Mouse (Mus musculus) midbrain, embryonic 14.5 days (tissue): ENCODE data around the gene Abhd2. TPM values are rescaled to one million over a fixed set of nuclear protein-coding genes. Genes with fewer than 3 reads are reported as not detected.

Experiments used
- ATAC-seq: fragments of 200-750 bp; cut with Nextera tagmentation; 2 replicates; pipeline ENCODE4 v1.8.0; 2017; ENCODE audit warnings: moderate number of reproducible peaks, moderate library complexity; ENCODE audit not compliant: low FRiP score, low TSS enrichment
- DNase-seq: peaks from one replicate; pipeline ENCODE4 v3.0.0-alpha.2; 2015
- H3K27ac ChIP-seq: fragments of 300-500 bp; sonication (generic); replicated peaks from 2 replicates; pipeline ENCODE4 v1.5.1; 2014; ENCODE audit warnings: mild to moderate bottlenecking, low read depth, low read length, moderate library complexity
- H3K27me3 ChIP-seq: fragments of 300-500 bp; sonication (generic); 2 replicates; pipeline ENCODE4 v1.6.1; 2014; ENCODE audit warnings: low read length, control low read depth, mixed read lengths; ENCODE audit not compliant: control insufficient read depth, insufficient read depth
- H3K36me3 ChIP-seq: fragments of 300-500 bp; sonication (generic); 2 replicates; pipeline ENCODE4 v1.6.1; 2014; ENCODE audit warnings: low read length, control low read depth; ENCODE audit not compliant: control insufficient read depth, insufficient read depth
- H3K4me1 ChIP-seq: fragments of 300-500 bp; sonication (generic); 2 replicates; pipeline ENCODE4 v1.6.1; 2014; ENCODE audit warnings: mild to moderate bottlenecking, antibody characterized with exemption, low read length, control low read depth; ENCODE audit not compliant: control insufficient read depth, insufficient read depth
- H3K4me2 ChIP-seq: fragments of 300-500 bp; sonication (generic); 2 replicates; pipeline ENCODE4 v1.6.1; 2014; ENCODE audit warnings: mild to moderate bottlenecking, low read length, moderate library complexity
- H3K4me3 ChIP-seq: fragments of 300-500 bp; sonication (generic); replicated peaks from 2 replicates; pipeline ENCODE4 v1.5.1; 2014; ENCODE audit warnings: low read depth, low read length
- H3K9ac ChIP-seq: fragments of 300-500 bp; sonication (generic); replicated peaks from 2 replicates; pipeline ENCODE4 v1.6.1; 2014; ENCODE audit warnings: mild to moderate bottlenecking, low read length, moderate library complexity
- H3K9me3 ChIP-seq: fragments of 300-500 bp; sonication (generic); 2 replicates; pipeline ENCODE4 v1.6.1; 2016; ENCODE audit warnings: low read length, control low read depth, mixed read lengths; ENCODE audit not compliant: control insufficient read depth
- WGBS: fragments of 180-500 bp; shearing (Covaris S2); extraction: QIAGEN DNeasy Blood & Tissue Kit; methylation state at CpG from one replicate; pipeline ENCODE4 v1.1.7; 2014; 5-methylcytosine and 5-hydroxymethylcytosine counted together
- polyA plus RNA-seq: library from polyadenylated mRNA; unstranded; fragments of >200 nt; fragmentation: Nextera tagmentation; extraction: Ambion mirVana; gene quantifications from 2 replicates; pipeline ENCODE4 v1.2.1, GENCODE M21; 2014

Gene Abhd2
- polyA plus RNA-seq, 1 experiment from 2014 or later = 21.5 TPM

DNA sequence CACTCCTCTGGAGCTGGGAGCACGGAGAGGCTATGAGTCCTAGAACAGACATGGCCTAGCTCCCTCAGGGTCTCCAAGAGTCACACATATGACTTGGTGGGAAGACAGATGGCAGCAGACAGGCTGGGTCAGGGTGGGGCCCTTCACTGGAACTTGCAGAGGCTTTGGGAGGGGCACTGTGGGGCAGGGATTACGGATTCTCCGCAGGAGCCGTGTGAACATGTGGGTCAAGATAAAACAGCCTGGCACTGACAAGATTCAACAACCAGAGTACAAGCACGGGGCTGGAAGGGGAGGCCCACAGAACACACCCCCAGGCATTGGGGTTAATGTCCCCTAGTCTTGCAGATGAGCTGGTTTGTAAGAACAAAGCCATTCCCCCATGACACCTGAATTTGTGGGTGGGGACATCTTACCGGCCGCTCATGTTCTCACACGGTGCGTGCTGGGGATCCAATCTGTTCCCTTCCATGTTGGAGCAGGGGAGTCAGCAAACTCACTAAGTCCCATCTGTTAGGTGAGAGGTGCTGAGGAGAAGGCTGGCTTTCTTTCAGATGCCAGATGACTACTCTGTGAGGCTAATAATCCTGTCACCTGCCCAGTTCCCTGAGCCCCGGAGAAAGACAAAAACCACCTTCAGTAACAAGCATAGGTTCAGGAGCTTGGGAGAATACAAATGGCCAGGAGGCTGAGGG, 30.9 kb upstream of the Abhd2 start:
- H3K27me3 ChIP-seq = no peaks in the 10 kb centered on the region
- WGBS = 77% methylated on average over 10 of the region's 10 CpGs
- no peak overlapping the region for H3K4me3 ChIP-seq
- no peak overlapping the region for H3K4me2 ChIP-seq
- no peaks in the 10 kb centered on the region for H3K36me3 ChIP-seq
- H3K9ac ChIP-seq = no peak overlapping the region
- DNase-seq (no peak), ATAC-seq (no peak)
- H3K4me1 ChIP-seq = peaks cover 5% of the 10 kb centered on the region; the same call in 1 of the 2 replicates
- H3K27ac ChIP-seq = no peak overlapping the region
- H3K9me3 ChIP-seq = no peaks in the 10 kb centered on the region

DNA sequence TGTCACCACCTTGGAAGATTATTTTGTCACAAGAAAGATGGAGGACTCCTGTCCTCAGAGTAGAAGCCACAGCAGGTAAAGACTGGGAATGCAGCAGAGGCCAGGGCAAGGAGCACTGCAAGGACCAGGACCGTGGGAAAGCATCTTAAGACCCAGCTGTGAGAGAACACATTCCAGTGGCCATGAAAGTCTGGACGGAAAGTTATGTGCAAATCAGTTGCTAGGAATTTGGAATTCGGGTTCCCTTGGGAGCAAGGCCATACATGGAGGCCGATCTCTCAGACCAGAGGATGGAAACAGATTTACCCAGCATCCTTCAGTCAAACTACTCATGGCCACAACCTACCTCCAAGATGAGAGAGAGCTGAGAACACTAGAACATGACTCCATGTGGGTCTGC, 29.8 kb upstream of the Abhd2 start:
- ATAC-seq = no peak
- DNase-seq = no peak
- Histone ChIP-seq H3K4me3 (no peak overlapping the region), H3K4me2 (no peak overlapping the region), H3K27me3 (no peaks in the 10 kb centered on the region), H3K9me3 (no peaks in the 10 kb centered on the region), H3K27ac (no peak overlapping the region), H3K36me3 (no peaks in the 10 kb centered on the region), H3K4me1 (peaks cover 5% of the 10 kb centered on the region; the same call in 1 of the 2 replicates), H3K9ac (no peak overlapping the region)
- WGBS = 74% methylated on average over 4 of the region's 4 CpGs

DNA sequence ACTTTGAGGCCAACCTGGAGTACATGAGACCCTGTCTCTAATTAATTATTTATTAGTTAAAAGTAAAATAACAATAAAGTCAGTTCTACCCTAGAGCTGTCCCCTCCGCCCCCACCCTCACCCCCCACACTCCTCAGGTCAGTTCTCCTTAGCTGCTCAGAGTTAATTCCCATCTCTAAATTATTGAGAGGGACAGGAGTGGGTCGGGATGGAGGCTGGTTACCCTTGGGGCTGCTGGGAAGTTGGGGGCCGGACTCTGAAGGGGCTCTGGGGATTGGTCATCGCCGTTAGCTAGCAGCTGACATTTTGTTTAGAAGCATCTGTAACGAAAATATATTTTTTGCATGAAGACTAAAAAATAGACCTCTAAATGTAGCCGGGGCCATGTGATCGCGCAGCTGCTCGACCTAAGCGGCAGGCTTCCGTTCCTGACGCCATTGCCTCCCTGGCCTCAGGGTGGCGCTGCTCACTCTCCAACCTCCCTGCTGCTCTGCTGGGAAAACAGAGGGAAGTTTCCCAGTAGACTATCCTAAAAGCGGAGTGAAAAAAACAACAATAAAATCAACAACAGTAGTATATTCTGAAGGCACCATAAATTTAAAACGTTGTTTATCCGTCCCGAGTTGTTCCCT, 26.8 kb upstream of the Abhd2 start:
- Histone ChIP-seq H3K4me2 (peak overlapping the region; percentile 36), H3K9me3 (no peaks in the 10 kb centered on the region), H3K4me1 (peaks cover 5% of the 10 kb centered on the region; the same call in 1 of the 2 replicates), H3K4me3 (no peak overlapping the region), H3K27me3 (no peaks in the 10 kb centered on the region), H3K36me3 (no peaks in the 10 kb centered on the region), H3K9ac (no peak overlapping the region), H3K27ac (no peak overlapping the region)
- no peak for ATAC-seq
- WGBS = 16% methylated on average over 18 of the region's 18 CpGs
- DNase-seq = peak; percentile 80

DNA sequence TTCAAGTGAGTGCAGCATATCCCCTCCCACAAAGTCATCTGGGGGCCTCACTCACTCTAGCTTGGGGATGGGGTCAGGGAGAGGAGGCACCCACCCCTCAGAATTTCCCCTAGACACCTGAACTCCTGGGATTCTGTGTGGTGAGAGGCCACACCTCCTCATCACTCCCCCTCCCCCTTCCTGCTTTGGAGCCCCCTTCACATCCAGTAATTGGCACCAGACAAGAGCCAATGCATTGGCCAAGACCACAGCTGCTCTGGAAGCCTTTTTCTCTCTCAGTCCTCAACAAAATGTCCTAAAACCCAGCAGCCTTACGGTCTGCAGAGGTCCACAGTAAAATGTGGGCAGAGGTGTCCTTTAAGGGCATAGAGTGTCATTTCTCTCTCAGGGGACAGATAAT, 25.6 kb upstream of the Abhd2 start:
- WGBS = 80% methylated on average over 1 of the region's 1 CpGs
- no peak for DNase-seq
- H3K9me3 ChIP-seq = no peaks in the 10 kb centered on the region
- no peak for ATAC-seq
- no peak overlapping the region for H3K4me2 ChIP-seq
- peaks cover 5% of the 10 kb centered on the region; the same call in 1 of the 2 replicates for H3K4me1 ChIP-seq
- no peak overlapping the region for H3K27ac ChIP-seq
- no peaks in the 10 kb centered on the region for H3K27me3 ChIP-seq
- no peak overlapping the region for H3K4me3 ChIP-seq
- no peaks in the 10 kb centered on the region for H3K36me3 ChIP-seq
- no peak overlapping the region for H3K9ac ChIP-seq

DNA sequence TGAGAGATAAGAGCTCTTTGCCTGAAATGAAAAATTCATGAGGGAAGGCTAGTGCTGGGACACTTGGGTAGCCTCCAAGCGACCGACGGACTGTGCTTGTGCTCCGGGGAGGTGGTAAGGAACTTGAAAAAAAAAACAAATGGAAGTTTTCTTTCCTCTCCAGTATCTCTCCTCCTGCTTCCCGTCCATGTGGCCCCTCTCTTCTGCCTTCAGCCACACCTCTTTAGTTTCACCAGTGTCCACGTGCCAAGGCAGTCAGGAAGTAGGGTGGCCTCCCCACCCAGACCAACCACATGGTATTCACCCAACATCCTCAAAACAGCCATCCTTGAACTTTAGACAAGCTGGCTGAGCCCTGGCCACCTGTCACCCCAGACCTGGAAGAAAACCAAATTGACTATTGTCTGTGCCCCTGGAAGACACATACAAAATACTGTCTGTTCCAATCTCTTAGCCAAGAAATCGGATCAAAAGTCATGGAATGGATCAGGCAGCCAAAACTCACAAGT, 25.1 kb upstream of the Abhd2 start:
- Histone ChIP-seq H3K4me2 (no peak overlapping the region), H3K36me3 (no peaks in the 10 kb centered on the region), H3K4me3 (no peak overlapping the region), H3K27me3 (no peaks in the 10 kb centered on the region), H3K9ac (no peak overlapping the region), H3K4me1 (peaks cover 5% of the 10 kb centered on the region; the same call in 1 of the 2 replicates), H3K9me3 (no peaks in the 10 kb centered on the region), H3K27ac (no peak overlapping the region)
- 56% methylated on average over 7 of the region's 7 CpGs for WGBS
- DNase-seq (peak; percentile 19), ATAC-seq (no peak)

DNA sequence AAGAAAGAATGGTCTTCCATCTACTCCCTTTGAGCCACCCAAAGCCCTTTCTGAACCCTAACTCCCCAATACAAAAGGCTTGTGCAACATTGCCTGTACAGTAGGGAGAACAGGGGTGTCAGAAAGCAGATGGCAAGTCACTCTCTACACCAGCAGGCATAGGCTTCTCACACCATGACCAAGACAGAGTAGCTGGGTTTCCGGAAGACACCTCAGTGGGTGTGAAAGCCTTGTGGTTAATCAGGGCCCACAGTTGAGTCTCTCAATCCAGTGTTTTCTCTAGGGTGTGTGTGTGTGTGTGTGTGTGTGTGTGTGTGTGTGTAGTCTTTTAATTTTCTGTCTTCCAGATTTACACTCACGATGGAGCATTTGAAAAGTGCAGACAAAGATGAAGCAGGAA, 23.4 kb upstream of the Abhd2 start:
- Histone ChIP-seq H3K4me1 (no peaks in the 10 kb centered on the region), H3K9me3 (no peaks in the 10 kb centered on the region), H3K4me3 (no peak overlapping the region), H3K27me3 (no peaks in the 10 kb centered on the region), H3K36me3 (no peaks in the 10 kb centered on the region), H3K9ac (no peak overlapping the region), H3K27ac (no peak overlapping the region), H3K4me2 (no peak overlapping the region)
- ATAC-seq (no peak), DNase-seq (no peak)
- 92% methylated on average over 2 of the region's 2 CpGs for WGBS

DNA sequence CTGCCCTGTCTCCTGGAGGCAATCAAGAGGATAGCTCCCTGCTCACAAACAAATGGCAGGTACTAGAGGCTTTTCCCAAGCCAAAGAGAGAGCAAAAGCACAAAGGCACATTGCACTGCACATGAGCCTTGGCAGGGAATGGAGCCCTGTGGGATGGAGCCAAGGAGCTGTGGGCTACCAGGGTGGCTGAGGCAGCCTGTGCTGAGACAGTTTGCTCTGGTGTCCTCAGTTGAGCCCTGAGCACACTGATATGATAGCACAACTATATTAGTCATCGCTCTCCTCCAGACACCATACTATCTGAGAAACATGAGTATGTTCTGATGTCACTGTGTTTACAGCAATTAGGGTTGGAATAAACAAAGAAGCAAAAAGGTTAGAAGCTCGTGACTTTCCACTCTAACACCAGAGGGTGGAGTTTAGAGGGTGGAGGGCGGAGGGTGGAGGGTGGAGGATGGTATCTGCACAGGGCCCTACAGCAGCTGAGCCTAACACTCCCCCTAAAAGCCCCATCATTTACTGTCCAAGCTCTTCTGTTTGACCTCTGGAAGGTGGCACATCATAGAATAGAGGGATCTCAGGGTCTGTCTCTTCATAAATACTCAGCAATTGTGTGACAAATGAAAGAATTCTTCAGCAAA, 18.6 kb upstream of the Abhd2 start:
- no peak overlapping the region for H3K27ac ChIP-seq
- no peak for DNase-seq
- no peak overlapping the region for H3K4me2 ChIP-seq
- H3K9me3 ChIP-seq = no peaks in the 10 kb centered on the region
- H3K36me3 ChIP-seq = no peaks in the 10 kb centered on the region
- H3K4me3 ChIP-seq = no peak overlapping the region
- ATAC-seq = no peak
- H3K9ac ChIP-seq = no peak overlapping the region
- 86% methylated on average over 3 of the region's 3 CpGs for WGBS
- no peaks in the 10 kb centered on the region for H3K27me3 ChIP-seq
- H3K4me1 ChIP-seq = no peaks in the 10 kb centered on the region

DNA sequence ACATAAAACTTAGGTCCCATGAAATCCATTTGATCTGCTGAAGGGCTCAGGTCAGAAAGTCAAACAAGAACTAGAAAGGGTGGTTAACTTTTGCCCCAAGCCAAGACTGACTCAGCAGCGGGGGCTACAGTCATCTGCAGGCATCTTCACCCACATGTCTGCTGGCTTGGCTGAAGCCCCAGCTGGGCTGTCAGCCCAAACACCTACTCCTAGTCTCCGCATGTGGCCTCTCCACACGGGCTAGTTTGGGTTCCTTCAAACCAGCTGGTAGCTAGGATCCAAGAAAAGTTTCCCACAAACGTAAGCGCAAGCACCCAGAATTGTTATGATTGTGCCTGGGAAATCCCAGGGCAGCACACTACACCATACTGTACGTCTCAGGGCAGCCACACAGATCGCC, 17.6 kb upstream of the Abhd2 start:
- Histone ChIP-seq H3K27me3 (no peaks in the 10 kb centered on the region), H3K27ac (no peak overlapping the region), H3K4me2 (no peak overlapping the region), H3K36me3 (no peaks in the 10 kb centered on the region), H3K9ac (no peak overlapping the region), H3K9me3 (no peaks in the 10 kb centered on the region), H3K4me3 (no peak overlapping the region), H3K4me1 (no peaks in the 10 kb centered on the region)
- no peak for ATAC-seq
- no peak for DNase-seq
- WGBS = 94% methylated on average over 7 of the region's 7 CpGs
